Mouse (Mus musculus) heart, adult 18-20 months (tissue): ENCODE data around the gene Chst5. TPM values are rescaled to one million over a fixed set of nuclear protein-coding genes. Genes with fewer than 3 reads are reported as not detected.
"Not testable (repeated sequence)": the region's sequence is repeated elsewhere in the genome, so short reads cannot be mapped to it uniquely, and the experiment has no call there.

ENCODE experiments used
- DNase-seq, 2 experiments: peaks; one replicate each; pipeline ENCODE4 v3.0.0; 2021 to 2022; ENCODE audit warnings: mixed read lengths in 1 of 2
- total RNA-seq, 2 experiments: library from RNA; stranded (reverse); gene quantifications; 2 replicates each; pipeline ENCODE4 v1.2.3; 2021

The Chst5 gene
- total RNA-seq, 2 experiments from 2014 or later = not detected

- no peak for DNase-seq
These were observed 39.0 kb downstream of the Chst5 start for GRCm38 (mm10) chr8:111871278-111871677.

GRCm38 (mm10) chr8:111870379-111870778, 39.9 kb downstream of the Chst5 start:
- DNase-seq = no peak

- no peak for DNase-seq
These were observed 41.6 kb downstream of the Chst5 start for GRCm38 (mm10) chr8:111868664-111869063.

- DNase-seq = no peak
These were observed 44.4 kb downstream of the Chst5 start for GRCm38 (mm10) chr8:111865857-111866256.

- DNase-seq = no peak
These were observed 45.0 kb downstream of the Chst5 start for GRCm38 (mm10) chr8:111865130-111865852.

GRCm38 (mm10) chr8:111864648-111865047, 45.6 kb downstream of the Chst5 start:
- DNase-seq = no peak

GRCm38 (mm10) chr8:111863280-111863679, 47.0 kb downstream of the Chst5 start:
- no peak for DNase-seq

GRCm38 (mm10) chr8:111855977-111856376, 54.3 kb downstream of the Chst5 start:
- no peak for DNase-seq

- peak; percentile 99 for DNase-seq
These were observed 56.3 kb downstream of the Chst5 start, which contains the start of gene Cfdp1 for GRCm38 (mm10) chr8:111853861-111854501. Cfdp1 (minus strand) TSS chr8:111854291.

- DNase-seq = not testable (repeated sequence)
These were observed 57.0 kb downstream of the Chst5 start for GRCm38 (mm10) chr8:111853219-111853618.

GRCm38 (mm10) chr8:111846746-111847145, 63.5 kb downstream of the Chst5 start:
- no peak for DNase-seq

Other genes with a start within 250 kb of the Chst5 start
- gene Ctrb1, start 219.4 kb downstream of the Chst5 start, total RNA-seq = not detected
- gene Bcar1, start 166.6 kb downstream of the Chst5 start, total RNA-seq = 10 to 100 TPM; 18.9 to 19.1 TPM
- 10 to 100 TPM; 35.2 to 36.1 TPM for gene Cfdp1, start 56.2 kb downstream of the Chst5 start, total RNA-seq
- 1 to 10 TPM; 2.4 to 2.6 TPM for gene Tmem170, start 33.7 kb downstream of the Chst5 start, total RNA-seq
- 1 to 10 TPM; 2.0 to 2.4 TPM for gene Tmem231, start 23.4 kb upstream of the Chst5 start, total RNA-seq
- gene Gabarapl2, start 30.3 kb upstream of the Chst5 start, total RNA-seq = 100 to 1,000 TPM; 137 to 139 TPM
- gene Adat1, start 81.9 kb upstream of the Chst5 start, total RNA-seq = 1 to 10 TPM; 1.9 to 2.2 TPM
- 100 to 1,000 TPM in 1 of 2 experiments, 10 to 100 TPM in 1; 99.8 to 112 TPM for gene Kars, start 100.9 kb upstream of the Chst5 start, total RNA-seq
- 10 to 100 TPM; 10.9 to 12.9 TPM for gene Terf2ip, start 101.0 kb upstream of the Chst5 start, total RNA-seq
- not detected for gene Gm6793, start 104.6 kb upstream of the Chst5 start, total RNA-seq